Mouse (Mus musculus) stomach, postnatal 0 days (tissue): ENCODE results near the gene Entpd8. TPM values are rescaled to one million over a fixed set of nuclear protein-coding genes. Genes with fewer than 3 reads are reported as not detected.
A peak's percentile ranks its signal among the peaks of the same experiment; 100 is the strongest.

ENCODE experiments used
- ATAC-seq: fragments of 200-750 bp; cut with Nextera tagmentation; 2 replicates; pipeline ENCODE4 v1.8.0; 2017; ENCODE audit not compliant: low FRiP score, low TSS enrichment
- DNase-seq: peaks from one replicate; pipeline ENCODE4 v3.0.0-alpha.2; 2016; ENCODE audit warnings: low spot score
- H3K27ac ChIP-seq: fragments of 300-500 bp; sonication (generic); replicated peaks from 2 replicates; pipeline ENCODE4 v1.5.1; 2014; ENCODE audit warnings: mild to moderate bottlenecking, control low read depth
- H3K27me3 ChIP-seq: fragments of 300-500 bp; sonication (generic); 2 replicates; pipeline ENCODE4 v1.6.1; 2014; ENCODE audit warnings: low read length; ENCODE audit not compliant: control insufficient read depth, insufficient read depth
- H3K36me3 ChIP-seq: fragments of 300-500 bp; sonication (generic); 2 replicates; pipeline ENCODE4 v1.6.1; 2014; ENCODE audit warnings: low read length, mixed read lengths; ENCODE audit not compliant: control insufficient read depth, insufficient read depth
- H3K4me1 ChIP-seq: fragments of 300-500 bp; sonication (generic); replicated peaks from 2 replicates; pipeline ENCODE4 v1.6.1; 2014; ENCODE audit warnings: antibody characterized with exemption; ENCODE audit not compliant: control insufficient read depth, insufficient read depth
- H3K4me2 ChIP-seq: fragments of 300-500 bp; sonication (generic); replicated peaks from 2 replicates; pipeline ENCODE4 v1.6.1; 2014; ENCODE audit warnings: low read depth, mild to moderate bottlenecking, control low read depth, moderate library complexity
- H3K4me3 ChIP-seq: fragments of 300-500 bp; sonication (generic); 2 replicates; pipeline ENCODE4 v1.5.1; 2014; ENCODE audit warnings: low read depth, low read length, control low read depth
- H3K9ac ChIP-seq: fragments of 300-500 bp; sonication (generic); 2 replicates; pipeline ENCODE4 v1.6.1; 2014; ENCODE audit warnings: mild to moderate bottlenecking, low read length, control low read depth, mixed read lengths
- H3K9me3 ChIP-seq: fragments of 300-500 bp; sonication (generic); 2 replicates; pipeline ENCODE4 v1.6.1; 2016; ENCODE audit warnings: low read length; ENCODE audit not compliant: control insufficient read depth
- CTCF ChIP-seq: IDR thresholded peaks from 2 replicates; pipeline ENCODE4 v1.5.1; 2016; ENCODE audit warnings: antibody characterized with exemption, low read depth, mild to moderate bottlenecking, moderate library complexity
- EP300 ChIP-seq: optimal IDR thresholded peaks from 2 replicates; pipeline ENCODE3; 2016; ENCODE audit warnings: antibody characterized with exemption
- WGBS: fragments of 180-500 bp; shearing (Covaris S2); extraction: QIAGEN DNeasy Blood & Tissue Kit; methylation state at CpG from one replicate; pipeline ENCODE4 v1.1.7; 2014; 5-methylcytosine and 5-hydroxymethylcytosine counted together
- polyA plus RNA-seq: library from polyadenylated mRNA; unstranded; fragments of >200 nt; fragmentation: Nextera tagmentation; extraction: Ambion mirVana; gene quantifications from 2 replicates; pipeline ENCODE4 v1.2.1, GENCODE M21; 2015

Entpd8 gene
- polyA plus RNA-seq, 1 experiment from 2014 or later = 3.3 TPM

DNA sequence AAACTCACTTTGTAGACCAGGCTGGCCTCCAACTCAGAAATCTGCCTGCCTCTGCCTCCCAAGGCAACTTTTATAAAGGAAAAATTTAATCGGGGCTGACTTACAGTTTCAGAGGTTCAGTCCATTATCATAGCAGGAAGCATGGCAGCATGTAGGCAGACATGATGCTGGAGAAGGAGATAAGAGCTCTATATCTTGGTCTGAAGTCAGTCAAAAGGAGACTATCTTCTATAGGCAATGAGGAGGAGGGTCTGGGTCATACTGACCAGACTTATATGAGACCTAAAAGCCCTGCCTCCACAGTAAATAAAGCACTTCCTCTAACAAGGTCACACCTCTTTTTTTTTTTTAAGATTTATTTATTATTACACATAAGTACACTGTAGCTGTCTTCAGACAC is 15.8 kb upstream of the Entpd8 start:
- Histone ChIP-seq H3K4me1 (no peaks in the 10 kb centered on the region), H3K9me3 (no peaks in the 10 kb centered on the region), H3K9ac (no peak overlapping the region), H3K4me2 (no peak overlapping the region), H3K27me3 (no peaks in the 10 kb centered on the region), H3K4me3 (no peak overlapping the region), H3K36me3 (peaks cover 6% of the 10 kb centered on the region), H3K27ac (no peak overlapping the region)
- ATAC-seq = no peak
- WGBS = 86% methylated on average over 1 of the region's 1 CpGs
- DNase-seq = no peak
- no peak for TF ChIP-seq CTCF
- no peak for TF ChIP-seq EP300

DNA sequence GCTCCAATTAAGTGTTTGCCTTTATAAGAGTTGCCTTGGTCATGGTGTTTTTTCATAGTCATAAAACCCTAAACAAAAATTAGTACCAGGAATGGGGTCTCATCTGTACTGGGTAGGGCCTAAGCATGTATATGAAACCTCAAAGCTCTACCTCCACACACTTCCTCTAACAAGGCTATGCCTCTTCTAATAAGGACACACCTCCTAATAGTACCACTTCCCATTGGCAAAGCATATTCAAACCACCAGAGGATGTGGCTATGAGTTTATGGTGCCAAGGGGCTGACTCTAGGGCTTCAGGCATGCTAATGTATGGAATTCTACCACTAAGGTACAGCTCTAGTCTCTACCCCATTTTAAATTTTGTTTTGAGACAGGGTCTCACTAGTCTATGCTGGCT is 14.6 kb upstream of the Entpd8 start:
- Histone ChIP-seq H3K9me3 (no peaks in the 10 kb centered on the region), H3K9ac (no peak overlapping the region), H3K4me3 (no peak overlapping the region), H3K4me2 (no peak overlapping the region), H3K4me1 (no peaks in the 10 kb centered on the region), H3K27me3 (no peaks in the 10 kb centered on the region), H3K27ac (no peak overlapping the region), H3K36me3 (peaks cover 6% of the 10 kb centered on the region)
- no peak for ATAC-seq
- TF ChIP-seq CTCF (no peak), EP300 (no peak)
- no peak for DNase-seq

DNA sequence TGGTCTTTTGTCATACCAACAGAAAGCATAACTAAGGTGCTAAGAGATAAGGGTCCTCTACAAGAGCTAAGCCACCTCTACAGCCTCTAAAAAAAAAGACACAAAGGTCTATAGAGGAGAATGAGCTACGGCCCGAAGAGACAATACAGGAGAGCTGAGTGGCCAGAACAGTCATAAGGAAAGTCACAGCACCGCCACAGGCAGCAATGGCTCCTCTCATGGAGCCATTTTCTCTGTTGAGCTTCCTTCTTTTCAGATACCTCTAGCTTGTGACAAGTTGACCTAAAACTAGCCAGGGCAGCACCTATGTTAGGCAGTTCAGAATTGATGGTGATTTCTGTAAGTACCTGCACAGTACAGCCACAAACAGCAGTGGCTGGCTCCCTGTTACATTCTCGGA is 13.6 kb upstream of the Entpd8 start:
- 79% methylated on average over 4 of the region's 4 CpGs for whole genome bisulfite sequencing

DNA sequence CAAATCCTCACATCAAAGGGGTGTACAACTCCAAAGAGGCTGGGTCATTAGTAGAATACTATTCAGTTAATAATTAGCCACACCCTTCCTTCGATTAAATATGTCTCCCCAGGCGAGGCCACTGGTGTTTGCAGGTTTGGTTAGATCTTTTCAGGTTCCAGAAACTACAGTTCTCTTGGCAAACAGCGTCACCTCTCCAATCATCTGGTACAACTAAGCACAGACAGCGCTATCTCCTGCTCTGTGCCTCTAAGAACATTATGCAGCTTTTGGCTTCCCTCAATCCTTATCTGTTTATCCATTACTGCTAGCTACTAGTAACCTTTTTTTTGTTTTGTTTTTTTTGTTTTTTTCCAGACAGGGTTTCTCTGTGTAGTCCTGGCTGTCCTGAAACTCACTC is 10.6 kb upstream of the Entpd8 start:
- TF ChIP-seq CTCF (no peak), EP300 (no peak)
- Histone ChIP-seq H3K9me3 (no peaks in the 10 kb centered on the region), H3K4me2 (no peak overlapping the region), H3K9ac (no peak overlapping the region), H3K36me3 (no peaks in the 10 kb centered on the region), H3K4me1 (no peaks in the 10 kb centered on the region), H3K27me3 (no peaks in the 10 kb centered on the region), H3K4me3 (no peak overlapping the region), H3K27ac (no peak overlapping the region)
- WGBS = 46% methylated on average over 4 of the region's 4 CpGs
- ATAC-seq (no peak), DNase-seq (no peak)

More for the DNA sequence above, 13.6 kb upstream of the Entpd8 start:
- Histone ChIP-seq H3K36me3 (peaks cover 5% of the 10 kb centered on the region), H3K27me3 (no peaks in the 10 kb centered on the region), H3K4me3 (no peak overlapping the region), H3K9ac (no peak overlapping the region), H3K4me2 (no peak overlapping the region), H3K27ac (no peak overlapping the region), H3K9me3 (no peaks in the 10 kb centered on the region), H3K4me1 (no peaks in the 10 kb centered on the region)
- no peak for DNase-seq
- TF ChIP-seq EP300 = no peak
- no peak for ATAC-seq

DNA sequence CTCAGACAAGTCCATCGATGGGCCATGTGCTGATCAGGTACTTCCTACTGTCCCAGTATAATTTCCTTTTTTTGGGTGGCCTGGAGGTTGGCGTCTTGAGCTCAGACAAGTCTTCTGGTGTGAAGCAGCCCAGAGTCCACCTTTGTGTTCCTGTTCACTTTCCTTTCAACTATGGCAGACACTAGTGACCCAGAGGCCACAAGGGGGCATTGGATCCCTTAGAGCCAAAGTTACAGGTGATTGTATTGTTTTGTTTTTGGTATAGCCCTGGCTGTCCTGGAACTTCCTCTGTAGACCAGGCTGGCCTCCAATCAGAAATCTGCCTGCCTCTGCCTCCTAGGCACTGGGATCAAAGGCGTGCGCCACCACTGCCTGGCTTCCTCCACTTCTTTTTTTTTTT is 7.7 kb upstream of the Entpd8 start:
- H3K9ac ChIP-seq = no peak overlapping the region
- H3K27ac ChIP-seq = no peak overlapping the region
- TF ChIP-seq CTCF = peak; percentile 30
- TF ChIP-seq EP300 = no peak
- no peak for ATAC-seq
- H3K36me3 ChIP-seq = no peaks in the 10 kb centered on the region
- H3K4me3 ChIP-seq = no peak overlapping the region
- no peaks in the 10 kb centered on the region for H3K27me3 ChIP-seq
- H3K4me2 ChIP-seq = no peak overlapping the region
- H3K9me3 ChIP-seq = no peaks in the 10 kb centered on the region
- 84% methylated on average over 4 of the region's 4 CpGs for WGBS
- H3K4me1 ChIP-seq = no peaks in the 10 kb centered on the region
- no peak for DNase-seq

DNA sequence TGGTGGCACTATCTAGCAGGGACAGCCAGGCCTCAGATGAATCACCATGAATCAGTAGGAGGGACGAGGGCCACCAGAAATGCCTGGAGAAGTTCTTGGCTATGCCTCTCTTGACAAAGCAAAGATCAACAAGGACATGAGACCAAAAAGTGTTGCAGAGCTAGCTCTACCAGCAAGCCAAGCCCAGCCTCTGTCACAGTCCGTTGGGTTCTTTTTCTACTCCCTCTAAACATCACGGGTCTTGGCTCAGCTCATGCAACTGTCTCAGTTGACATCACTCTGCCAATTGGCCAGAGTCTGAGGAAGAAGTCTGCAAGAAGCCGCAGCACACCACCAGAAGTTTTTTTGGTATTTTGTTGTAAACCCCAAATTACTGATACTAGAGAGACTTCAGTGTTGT is 4.6 kb upstream of the Entpd8 start:
- Histone ChIP-seq H3K9ac (no peak overlapping the region), H3K4me1 (no peaks in the 10 kb centered on the region), H3K4me3 (no peak overlapping the region), H3K27me3 (no peaks in the 10 kb centered on the region), H3K9me3 (no peaks in the 10 kb centered on the region), H3K4me2 (no peak overlapping the region), H3K27ac (no peak overlapping the region), H3K36me3 (no peaks in the 10 kb centered on the region)
- TF ChIP-seq EP300 (no peak), CTCF (no peak)
- 55% methylated on average over 4 of the region's 4 CpGs for WGBS
- DNase-seq = no peak
- ATAC-seq = no peak
